Mouse (Mus musculus) activated CD4-positive, CD25-positive, alpha-beta regulatory T cell, adult 4 months (primary cell): ENCODE data around the gene Mpg. TPM values are rescaled to one million over a fixed set of nuclear protein-coding genes. Genes with fewer than 3 reads are reported as not detected.

Source experiments
- ATAC-seq: one replicate; pipeline ENCODE4 v1.8.0; 2017
- polyA plus RNA-seq, 2 experiments: library from polyadenylated mRNA; unstranded; fragments of 100-300 nt; shearing (Covaris generic); gene quantifications; one replicate each; pipeline ENCODE4 v1.2.1; 2017

Mpg gene
- polyA plus RNA-seq, 2 experiments from 2014 or later = 34.8 to 35.0 TPM

GRCm38 (mm10) chr11:32231125-32231524, 4.8 kb downstream of the Mpg start:
- ATAC-seq = no peak

DNA sequence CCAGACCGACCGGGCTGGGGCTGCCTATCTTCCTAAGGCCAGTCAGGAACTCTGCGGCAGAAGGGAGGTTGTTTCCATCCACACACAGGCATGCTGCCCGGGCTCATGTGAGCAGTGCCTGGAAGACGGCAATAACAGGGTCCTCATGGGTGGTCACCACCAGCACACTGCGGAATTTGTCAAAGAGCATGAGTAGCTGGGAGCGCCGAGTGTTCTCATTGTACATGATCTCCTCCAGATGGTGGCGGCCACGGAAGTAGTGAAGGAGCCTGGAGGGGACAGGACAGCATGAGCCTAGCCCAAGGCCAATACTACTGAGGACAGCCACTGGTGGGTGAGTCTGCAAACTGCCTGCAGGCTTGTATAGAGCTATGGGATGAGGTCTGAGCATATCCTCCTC, 6.5 kb downstream of the Mpg start:
- no peak for ATAC-seq

DNA sequence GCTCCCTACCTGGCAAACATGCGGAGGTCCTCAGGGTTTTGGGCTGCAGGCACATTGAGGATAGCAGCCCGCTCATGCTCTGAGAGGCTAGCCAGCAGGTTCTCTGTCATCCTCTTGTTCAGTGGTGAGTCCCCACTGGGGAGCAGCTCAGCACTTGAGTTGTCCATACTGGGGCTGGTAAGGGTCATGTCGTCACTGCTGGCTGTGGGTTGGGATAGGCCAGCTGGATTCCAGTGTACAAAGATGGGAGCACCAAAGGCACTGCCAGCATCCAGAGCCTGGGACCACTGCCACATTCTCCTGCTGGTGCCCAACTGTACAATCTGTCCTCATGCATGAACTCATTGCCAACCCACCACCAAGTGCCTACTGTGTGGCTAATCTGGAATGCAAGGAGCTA, 7.6 kb downstream of the Mpg start:
- no peak for ATAC-seq

DNA sequence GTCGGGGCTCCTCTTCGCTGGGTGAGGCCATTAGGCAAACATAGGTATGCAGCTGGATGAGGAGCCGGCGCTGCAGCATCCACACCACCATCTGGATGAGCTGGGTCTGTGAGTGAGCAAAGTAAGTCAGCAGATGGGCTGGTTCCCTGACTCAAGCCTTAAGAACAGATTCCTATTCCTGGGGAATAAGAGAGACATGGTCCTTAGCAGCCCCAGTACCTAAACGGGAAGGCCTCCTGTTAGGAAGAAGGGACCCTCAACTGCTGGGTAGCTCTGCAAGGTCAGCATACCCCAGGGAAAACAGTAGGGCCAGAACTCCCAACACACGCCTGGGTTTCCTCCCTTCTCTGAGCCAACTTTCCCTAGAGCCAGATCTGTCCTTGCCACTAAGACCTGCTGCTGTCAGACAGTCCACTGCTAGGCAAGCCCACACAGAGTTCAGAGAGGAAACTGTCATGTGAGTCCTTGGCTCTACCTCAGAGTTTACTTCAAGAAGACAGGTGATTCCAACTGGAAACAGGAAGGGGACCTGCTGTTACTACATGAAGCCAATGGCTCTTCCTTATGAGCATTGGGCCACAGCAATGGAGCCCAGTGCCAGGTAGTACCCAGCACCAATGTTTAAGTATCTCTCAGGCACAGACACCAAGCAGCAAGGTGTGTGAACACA, 8.6 kb downstream of the Mpg start:
- no peak for ATAC-seq

- no peak for ATAC-seq
Measured at GRCm38 (mm10) chr11:32235646-32236045, 9.3 kb downstream of the Mpg start.

GRCm38 (mm10) chr11:32236132-32236531, 9.8 kb downstream of the Mpg start:
- ATAC-seq = no peak

DNA sequence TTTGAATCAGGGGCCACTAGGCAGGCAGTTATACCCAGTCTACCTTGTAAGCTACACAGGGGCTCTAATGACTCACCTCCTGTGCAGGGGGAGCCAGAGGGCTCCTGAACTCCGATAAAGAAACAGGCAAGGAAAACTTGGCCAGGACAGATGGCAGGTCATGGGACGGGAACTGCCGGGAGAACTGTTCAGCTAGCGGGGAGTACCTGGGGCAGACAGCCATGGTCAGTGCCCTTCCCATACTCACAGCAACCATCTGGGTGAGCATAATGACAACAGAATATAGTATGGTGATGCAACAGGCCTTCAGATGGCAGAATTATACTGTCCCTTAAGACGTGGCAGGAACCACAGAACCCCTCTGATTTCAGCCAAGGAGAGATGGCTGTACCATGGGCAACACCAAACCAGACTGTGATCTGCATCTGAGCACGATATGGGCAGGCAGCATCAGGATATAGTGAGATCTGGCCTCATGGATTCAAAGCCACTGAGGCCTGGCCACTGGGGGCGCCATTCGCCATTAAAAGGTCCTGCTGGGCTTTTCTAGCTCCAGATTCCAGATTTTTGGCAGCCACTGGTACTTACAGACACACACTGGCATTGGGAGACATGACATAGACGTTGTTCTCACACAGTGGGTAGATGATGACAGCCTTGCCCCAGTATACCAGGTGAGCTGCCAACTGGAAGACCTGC, 10.6 kb downstream of the Mpg start:
- no peak for ATAC-seq

- ATAC-seq = no peak
Measured at GRCm38 (mm10) chr11:32237411-32237795, 11.1 kb downstream of the Mpg start.

DNA sequence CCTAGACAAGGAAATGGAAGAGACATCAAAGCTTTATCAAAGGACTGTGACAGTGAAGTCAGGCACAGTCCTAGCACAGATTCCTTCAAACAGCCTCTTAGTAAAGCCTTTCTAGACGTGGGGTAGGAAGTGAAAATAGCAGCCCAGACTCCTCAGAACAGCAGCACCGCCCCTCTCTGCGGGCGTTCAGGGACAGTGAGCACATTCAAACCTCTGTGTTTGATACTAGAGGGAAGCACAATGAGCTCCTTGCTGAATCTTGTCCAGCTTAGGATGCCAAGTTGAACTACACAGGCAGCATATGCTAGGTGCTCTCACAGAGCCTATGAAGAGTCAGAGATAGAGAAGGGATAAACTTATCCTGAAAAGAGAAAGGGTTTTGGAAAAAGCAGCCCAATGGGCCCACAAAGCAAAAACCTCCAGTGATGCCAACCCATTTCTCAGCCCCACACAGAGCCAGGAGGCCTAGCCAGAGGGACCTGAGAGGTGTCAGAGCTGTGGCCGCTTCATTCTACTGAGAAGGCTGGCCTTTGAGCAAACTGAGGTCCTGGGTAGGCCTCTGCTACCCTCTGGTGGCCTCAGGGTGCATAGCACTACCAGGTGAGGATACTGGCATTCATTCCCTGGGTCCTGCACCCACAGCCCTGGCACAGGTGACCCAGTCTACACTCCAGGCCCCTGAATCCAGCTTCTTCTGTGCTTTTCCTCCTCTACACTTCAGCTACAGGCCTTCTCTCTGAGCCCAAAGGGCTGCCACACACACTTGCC, 12.0 kb downstream of the Mpg start:
- ATAC-seq = peak; percentile 82

- ATAC-seq = no peak
Measured at GRCm38 (mm10) chr11:32241391-32241790, 15.1 kb downstream of the Mpg start.

DNA sequence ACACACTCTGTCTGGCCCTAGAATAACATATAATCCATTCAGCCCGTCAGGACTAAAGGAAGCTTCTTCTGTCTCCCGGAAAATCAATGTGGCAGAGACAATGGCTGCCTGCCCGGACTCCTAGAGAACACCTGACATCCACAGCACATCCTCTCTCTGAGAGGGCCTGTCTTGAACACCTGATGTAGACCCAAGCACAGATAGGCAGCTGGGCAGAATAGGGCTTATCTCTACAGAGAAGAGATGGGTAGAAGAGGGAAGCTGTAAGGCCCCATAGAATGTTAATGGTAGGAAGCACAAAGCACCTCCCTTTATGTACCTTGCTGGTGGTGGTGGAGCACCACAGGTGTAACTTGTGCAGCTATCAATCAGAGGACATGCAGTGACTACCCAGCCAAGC, 15.9 kb downstream of the Mpg start:
- no peak for ATAC-seq

DNA sequence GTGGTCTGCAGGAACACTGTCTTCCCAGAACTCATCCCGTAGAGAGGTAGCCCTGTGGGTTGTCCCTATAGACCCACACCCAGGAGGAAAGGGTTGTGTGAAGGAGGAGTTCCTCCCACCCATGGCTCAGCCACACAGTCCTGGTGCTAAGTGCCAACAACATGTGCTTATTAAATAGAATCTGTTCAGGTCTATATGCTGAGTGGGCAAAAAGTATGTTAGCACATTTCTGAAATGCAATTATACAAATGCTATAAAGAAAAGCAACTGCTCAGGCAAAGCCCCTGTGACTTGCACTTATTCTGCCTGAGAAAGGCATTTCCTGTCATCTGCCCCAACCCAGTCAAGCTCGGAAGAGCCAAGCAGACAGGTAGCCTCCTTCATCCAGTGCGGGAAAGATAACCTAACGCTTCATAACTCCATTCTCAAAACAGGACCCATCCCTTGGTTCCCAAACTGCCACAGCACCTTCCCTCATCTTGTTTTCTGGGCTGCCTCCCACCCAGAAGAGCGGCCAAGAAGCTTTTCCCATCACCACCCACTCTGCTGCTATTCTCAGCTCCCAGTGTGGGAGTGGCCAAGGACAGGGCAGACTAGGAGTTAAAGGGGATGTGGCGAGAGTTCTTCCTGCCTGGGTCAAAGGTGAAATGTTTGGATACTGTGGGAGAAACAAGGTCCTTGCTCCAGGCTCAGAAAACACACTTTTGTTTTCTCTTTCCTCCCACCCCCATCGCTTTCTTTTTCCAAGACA, 17.1 kb downstream of the Mpg start:
- ATAC-seq = no peak

DNA sequence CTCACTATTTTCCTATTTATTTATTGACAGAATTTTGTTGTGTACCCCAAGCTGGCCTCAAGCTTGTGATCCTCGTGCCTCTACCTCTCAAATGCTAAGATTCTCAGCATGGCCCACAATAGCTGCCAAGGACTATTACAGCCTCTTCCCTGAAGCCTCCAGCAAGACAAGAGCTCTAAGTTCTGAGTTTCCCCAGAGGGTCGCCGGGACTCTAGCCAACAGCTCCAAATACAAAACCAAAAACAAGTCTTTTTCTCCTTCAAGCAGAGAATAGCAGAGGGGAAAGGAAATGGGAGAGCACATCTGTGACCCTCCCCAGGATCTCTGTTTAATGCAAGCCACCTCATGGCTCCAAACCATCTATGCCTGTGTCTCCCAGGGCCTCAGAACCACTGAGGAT, 17.8 kb downstream of the Mpg start:
- no peak for ATAC-seq

DNA sequence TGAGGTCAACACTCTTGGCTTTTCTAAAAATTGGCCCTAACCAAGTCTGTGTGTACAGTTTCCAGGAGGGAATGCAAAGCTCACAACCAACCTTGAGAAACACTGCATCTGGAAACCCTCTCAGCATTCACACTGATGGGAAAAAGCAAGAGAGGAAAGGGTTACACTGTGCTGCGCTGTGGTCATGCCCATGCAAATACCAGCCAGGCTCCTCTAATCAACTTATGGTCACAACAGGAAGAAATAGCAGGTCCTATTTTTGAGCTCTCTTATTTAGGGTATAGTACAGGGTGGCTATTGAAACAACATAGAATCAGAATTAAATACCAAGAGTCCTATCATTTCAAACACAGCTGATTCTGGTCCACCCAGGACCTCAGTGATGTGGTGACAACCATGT, 18.3 kb downstream of the Mpg start:
- no peak for ATAC-seq

DNA sequence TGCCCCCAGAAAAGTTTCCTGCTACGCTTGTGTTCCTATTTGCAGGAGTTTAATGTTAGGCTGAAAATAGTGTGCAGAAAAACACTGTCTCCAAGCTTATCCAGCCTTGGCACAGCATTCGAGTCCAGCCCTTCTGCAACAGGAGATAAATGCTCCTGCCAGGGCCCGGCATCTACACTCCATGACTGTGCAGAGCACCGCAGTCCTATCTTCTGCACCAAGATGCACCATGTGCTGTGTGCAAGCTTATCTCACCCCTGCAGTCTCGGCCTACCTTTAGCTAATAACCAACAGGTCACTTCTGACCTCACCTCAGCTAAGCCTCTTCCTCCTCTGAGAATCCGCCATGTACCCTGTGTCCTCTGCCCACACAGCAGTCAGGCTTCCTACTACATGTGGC, 19.3 kb downstream of the Mpg start:
- no peak for ATAC-seq

DNA sequence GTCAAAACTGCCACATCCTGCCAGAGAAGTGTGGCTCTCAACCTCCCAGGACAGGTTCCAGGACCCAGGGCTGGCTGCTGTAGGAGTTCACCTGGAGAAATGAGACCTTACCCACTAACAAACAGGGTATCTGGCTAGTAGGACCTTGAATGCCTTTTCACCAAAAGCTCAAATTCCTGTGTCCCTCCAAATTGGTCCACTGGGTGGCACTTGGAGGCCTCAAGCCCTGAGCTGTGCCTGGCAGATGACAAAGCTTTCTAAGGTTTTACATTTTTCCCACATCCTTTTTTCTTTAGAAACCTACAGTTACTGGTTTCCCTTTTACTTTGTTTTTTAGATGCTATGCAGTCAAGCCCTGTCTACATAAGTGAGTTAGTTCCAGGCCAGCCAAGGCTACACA, 20.8 kb downstream of the Mpg start:
- no peak for ATAC-seq

DNA sequence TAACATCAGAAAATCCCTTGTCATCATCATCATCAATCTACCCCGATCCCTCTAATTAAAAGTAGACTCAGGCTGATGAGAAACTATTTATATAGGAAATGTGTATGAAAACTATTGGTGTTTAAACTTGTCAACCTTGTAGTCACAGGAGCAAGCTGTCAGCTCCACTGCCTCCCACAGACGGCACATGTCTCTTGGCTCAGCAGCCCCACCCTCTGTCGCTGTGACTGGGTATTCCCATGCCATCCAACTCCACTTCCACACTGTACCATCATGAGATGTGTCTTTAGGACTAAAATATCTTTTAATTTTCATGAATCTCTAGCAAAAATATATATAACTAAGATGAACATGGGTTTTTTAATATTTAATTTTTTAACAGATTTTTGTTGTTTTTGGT, 22.0 kb downstream of the Mpg start:
- no peak for ATAC-seq

DNA sequence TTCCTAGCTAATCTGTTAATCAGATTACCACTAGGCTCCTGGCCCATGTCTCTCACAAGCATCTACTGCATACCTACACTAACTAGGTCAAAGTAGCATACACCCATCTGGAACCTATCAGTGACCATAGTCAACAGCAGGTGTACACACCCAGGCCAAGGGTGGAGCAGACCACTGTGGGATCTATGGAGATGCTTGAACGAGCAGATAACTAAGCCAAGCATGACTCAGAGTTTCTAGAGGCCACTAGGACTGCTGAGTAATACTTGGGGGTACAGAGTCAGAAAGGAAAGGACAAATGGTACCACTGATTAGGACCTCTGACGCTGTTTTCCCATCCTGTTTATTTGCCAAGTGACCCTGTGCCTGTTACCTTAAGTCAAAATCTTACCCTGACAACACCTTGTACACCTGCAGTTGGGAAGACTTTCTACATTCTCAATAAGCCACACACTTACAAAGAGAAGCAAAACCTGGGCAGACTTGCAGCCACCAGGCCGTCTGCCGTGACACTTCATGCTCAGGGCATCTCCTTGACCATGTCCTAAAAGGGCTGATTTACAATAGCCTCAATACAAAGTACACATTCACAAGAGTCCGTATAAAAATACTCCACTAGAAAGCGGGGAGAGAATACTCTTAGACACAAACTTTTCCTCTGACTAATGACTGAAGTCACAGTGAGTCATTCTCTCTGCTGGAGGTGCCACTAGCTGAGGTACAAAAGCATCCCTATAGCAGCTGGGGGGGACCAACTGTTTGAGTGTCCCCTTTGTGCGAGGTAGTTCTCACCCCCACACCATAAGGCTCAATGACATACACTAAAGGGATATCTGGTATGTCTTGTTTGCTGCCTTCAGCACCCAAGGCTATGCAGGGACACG, 24.8 kb downstream of the Mpg start:
- no peak for ATAC-seq

GRCm38 (mm10) chr11:32253121-32253520, 26.8 kb downstream of the Mpg start:
- ATAC-seq = no peak

GRCm38 (mm10) chr11:32256146-32256545, 29.8 kb downstream of the Mpg start:
- ATAC-seq = no peak

- no peak for ATAC-seq
Measured at GRCm38 (mm10) chr11:32256566-32256965, 30.3 kb downstream of the Mpg start.
